Mouse (Mus musculus) layer of hippocampus, postnatal 25 days (tissue): ENCODE data around the gene Lzic. TPM values are rescaled to one million over a fixed set of nuclear protein-coding genes. Genes with fewer than 3 reads are reported as not detected.

Experiments used
- DNase-seq, 2 experiments: peaks; one replicate each; pipeline ENCODE4 v3.0.0; 2022; ENCODE audit warnings: mixed read lengths in 2 of 2, low spot score in 1 of 2; ENCODE audit errors: extremely low spot score in 1 of 2
- microRNA-seq, 2 experiments: library from miRNA; unstranded; fragments of <30 nt; microRNA quantifications; one replicate each; pipeline ENCODE4 v1.2.0; 2021
- total RNA-seq, 2 experiments: library from RNA; stranded (reverse); gene quantifications; 2 replicates each; pipeline ENCODE4 v1.2.3; 2021

Gene Lzic
- total RNA-seq, 2 experiments from 2014 or later, result 19.5 to 21.5 TPM

DNA sequence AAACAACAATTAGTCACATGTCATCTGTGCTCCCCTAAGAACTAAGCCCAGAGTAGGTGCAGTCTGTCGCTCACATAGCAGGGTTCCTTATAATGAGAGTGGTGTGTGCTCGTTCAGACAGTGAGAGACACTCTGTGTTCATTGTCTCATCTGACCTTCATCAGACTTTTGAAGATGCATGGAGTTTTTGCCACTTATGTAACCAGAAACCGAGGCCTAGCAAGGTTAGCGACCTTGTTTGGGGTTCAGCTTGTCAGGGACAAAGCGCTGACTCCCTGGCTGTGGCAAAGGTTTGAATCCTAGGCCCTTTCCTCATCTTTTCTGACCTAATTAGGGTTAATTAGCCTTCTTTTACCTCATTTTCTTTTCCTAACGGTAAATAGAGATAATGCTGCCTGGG lies 38.9 kb downstream of the Lzic start:
- no peak for DNase-seq

DNA sequence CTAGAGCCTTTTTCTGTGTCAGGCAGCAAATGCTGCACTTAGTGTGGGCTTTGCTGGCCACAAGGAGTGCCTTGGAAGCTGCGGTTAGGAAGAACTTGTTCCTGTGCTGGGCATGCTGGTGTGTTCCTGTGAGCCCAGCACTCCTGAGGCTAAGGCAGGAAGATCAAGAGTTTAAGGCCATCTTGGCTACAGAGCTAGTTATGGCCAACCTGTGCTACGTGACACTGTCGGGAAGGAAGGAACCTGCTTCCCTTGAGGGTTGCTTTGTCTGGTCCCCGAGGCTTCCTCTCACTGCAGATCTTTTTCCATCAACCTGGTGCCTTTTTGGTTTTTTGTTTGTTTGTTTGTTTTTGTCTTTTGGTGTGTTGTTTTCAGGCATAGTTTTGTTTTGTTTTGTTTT lies 40.1 kb downstream of the Lzic start:
- no peak for DNase-seq

DNA sequence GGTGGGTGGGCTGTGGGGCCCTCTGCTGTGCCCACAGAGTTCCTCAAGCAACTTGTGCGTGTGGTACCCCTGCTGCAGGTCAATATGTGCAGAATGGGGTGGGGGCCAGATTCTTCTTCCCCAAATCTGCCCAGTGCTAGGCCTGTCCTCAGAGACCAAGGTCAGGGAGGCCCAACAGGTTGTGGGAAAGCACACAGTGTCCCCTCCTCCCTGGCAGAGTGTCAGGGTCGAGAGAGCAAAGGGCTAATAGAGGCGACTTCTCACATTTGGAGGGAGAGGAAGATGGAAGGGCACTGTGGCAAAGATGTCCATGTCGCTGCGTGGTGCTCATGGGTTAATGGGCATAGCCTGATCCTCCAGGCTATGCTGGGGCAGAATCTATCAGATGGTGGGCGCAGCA lies 40.8 kb downstream of the Lzic start:
- no peak for DNase-seq

DNA sequence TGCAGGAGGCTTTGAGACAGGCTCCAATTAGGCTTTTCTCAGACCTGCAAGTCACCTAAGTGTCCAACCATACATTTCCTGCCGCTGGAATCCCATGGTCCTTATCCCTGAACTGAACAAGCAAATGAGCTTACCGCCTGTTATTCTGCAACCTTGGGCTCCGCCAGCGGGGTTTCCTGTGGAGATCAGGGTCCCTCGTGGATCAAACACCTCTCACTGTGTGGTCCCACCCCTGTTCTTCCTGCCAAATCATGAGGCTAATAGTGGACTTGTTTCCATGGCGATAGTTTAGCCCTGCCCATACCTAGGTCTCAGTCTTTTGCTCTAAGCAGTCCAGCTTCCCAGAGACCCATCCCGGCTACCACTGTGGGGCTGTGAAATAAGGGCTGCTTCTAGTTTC lies 41.3 kb downstream of the Lzic start:
- no peak for DNase-seq

DNA sequence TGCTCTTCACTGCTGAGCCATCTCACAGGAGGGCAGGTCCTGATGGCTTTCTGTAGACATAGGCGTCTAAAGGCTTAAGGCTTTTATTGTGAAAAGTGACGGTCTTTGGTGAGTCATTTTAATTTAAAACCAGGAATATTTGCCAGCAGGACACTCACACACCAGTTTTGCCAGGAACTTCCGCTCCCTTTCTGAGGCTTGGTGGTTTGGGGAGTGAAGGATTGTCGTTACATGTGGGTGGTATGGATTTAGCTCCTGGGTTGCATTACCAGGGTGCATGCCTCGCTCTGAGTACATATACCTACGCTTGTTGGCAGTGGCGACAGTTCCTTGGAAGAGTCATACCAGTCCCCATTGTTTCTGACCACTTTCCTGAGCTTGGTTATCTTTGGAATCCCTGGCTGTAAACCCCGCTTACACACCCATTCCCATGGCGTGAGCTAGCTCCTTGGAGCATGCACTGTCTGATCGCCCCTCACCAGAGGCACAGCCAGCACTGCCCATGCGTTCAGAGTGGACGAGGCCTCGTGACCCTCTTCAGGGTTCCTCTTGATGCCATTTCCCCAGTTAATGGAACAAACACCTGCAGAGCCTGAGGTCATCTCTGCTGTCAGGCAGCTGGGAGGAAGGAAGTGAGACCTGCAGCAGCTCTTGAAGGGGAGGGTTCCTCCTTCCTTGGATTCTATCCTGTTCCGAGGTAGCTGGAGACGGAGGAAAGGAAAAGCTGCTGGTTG lies 42.8 kb downstream of the Lzic start:
- DNase-seq, result no peak

DNA sequence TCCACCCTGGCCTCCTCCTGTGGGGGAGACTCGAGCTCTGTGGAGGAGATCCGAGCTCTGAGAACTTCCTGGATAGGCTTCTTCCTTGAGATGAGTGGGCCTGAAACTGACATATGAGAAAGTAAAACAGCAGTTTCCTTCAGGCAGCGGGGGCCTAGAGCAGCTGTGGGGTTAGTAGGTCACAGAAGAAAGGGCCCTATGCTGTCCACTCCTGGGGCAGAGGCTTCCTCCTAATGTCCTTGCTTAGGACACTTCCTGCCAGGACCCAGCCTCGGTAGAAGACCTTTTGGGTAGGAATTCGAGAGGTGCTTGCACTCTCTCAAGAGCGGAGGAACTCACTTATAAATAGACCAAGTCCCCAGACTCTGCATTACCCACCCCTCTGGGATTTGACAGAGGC lies 44.7 kb downstream of the Lzic start:
- DNase-seq, result no peak

DNA sequence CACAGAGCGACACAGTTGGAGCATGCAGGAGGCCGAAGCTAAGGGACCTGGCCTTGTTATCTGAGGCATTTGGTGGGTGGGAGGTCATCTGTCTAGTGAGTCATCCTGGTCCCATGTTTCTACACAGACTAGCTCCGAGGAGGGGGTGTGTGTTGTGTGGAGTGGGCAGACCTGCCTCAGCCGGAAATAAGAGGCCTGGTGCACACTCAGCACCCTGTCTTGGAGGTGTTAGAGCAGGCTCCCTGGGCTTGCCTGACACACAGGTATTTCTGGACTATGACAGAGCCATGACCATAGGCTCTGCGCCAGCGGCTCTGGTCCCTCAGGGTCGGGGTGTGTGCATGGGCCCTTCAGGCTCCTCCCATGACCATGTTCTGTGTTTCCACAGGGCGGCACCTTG lies 54.4 kb downstream of the Lzic start:
- no peak for DNase-seq

DNA sequence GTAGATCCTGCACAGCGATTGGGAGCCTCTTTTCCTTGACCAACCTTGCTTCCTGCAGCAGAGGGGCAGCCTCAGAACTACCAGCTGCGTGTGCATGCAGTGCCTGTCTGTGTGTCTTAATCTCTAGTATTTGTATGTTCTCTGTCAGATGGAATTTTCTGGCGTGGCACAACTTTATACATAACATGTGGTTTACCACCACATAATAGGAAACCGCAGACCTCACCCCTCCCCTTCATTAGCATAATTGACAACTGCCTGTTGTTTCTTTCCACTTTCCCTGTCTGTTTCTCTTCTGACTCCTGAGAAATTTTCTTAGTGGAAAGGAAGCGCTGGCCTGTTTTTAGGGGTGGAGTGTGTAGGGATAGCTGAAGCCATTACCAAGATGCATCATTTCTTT lies 56.9 kb downstream of the Lzic start:
- no peak for DNase-seq

DNA sequence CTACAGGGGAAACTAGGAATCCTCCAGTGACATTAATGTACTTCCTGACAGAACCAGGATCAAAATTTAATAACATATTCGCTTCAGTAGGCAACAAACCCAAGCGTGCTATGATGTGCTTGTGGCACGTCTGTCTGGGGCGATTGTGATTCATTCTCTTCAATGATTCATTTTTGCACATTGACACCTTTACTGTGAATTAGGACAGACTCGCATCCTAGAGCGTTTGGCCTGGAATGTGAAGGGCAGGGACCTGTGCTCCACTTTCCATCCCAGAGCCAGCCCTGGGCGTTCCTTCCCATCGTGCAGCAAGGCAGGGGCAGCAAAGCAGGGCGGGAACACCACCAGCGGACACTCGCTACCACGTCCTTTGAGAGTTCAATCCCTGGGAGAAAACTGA lies 57.4 kb downstream of the Lzic start:
- DNase-seq, result no peak

DNA sequence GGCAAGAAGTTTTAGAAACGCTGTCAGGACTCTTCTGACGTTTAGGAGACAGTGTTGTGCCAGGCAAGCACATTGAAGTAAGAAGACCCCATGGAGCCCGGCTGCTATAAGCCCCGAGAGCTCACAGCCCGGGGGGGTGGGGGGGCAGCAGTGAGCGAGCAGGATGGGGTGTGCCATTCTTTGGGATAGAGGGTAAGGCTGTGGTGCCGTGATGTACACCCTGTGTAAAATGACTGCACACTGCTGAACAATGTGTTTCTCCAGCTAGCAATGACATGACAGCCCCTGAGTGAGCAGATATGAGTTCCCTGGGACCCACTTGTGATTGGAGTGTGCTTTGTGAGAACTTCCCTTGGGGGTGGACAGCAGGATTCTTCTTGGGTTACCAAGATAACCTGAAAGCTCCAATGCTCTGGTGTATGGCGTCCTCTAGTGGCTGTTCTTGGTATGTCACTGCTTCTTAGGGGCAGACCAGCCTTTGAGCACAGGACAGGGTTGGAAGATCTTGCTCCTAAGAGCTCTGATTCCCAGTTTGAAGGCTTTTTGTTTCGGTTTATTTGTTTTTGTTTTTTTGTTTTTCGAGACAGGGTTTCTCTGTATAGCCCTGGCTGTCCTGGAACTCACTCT lies 58.0 kb downstream of the Lzic start:
- peak; percentile 84 to 97 for DNase-seq

DNA sequence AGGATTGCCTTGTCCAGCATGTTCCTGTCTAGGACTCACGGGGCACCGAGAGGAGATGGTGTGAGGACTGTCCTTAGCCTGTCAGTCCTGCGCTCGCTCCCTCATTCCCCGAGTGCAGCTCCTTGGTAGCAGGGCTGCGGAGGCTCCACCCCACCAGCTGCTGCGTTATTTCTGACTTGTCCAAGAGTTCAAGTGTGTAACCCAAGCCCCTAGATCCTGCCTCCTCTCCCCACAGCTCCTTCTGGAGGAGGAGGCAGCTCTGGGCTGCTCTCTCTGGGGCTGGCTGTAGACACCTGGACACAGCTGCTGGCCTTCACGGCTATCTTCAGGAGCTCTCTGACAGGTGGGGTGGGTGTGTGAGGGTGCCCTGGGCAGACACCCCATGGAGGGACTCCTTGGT lies 59.9 kb downstream of the Lzic start:
- DNase-seq, result no peak

Small RNA genes within 50 kb of the gene (microRNA-seq; reads per million reads assigned to microRNA genes)
- gene Mir5616, result 0.40 to 0.74 reads per million in 2 experiments

Other genes starting within 250 kb of the Lzic start
- 100 to 1,000 TPM; 372 to 435 TPM for gene Kif1b, start 177.5 kb upstream of the Lzic start, total RNA-seq
- 100 to 1,000 TPM in 1 of 2 experiments, 10 to 100 TPM in 1; 92.8 to 113 TPM for gene Ube4b, start 58.5 kb upstream of the Lzic start, total RNA-seq
- not detected for gene Rbp7, start 30.3 kb upstream of the Lzic start, total RNA-seq
- gene Tmem274, start 7.9 kb upstream of the Lzic start, total RNA-seq, result not detected
- 1 to 10 TPM; 8.0 to 8.4 TPM for gene Nmnat1, start within 50 bp of the Lzic start, total RNA-seq
- gene Ctnnbip1, start 33.0 kb downstream of the Lzic start, total RNA-seq, result 10 to 100 TPM; 39.5 to 41.1 TPM
- 100 to 1,000 TPM; 782 to 866 TPM for gene Clstn1, start 101.2 kb downstream of the Lzic start, total RNA-seq
- gene Pik3cd, start 217.3 kb downstream of the Lzic start, total RNA-seq, result 10 to 100 TPM; 22.9 to 25.2 TPM